Mouse (Mus musculus): ENCODE measurements around the gene Lrrc56. TPM values are rescaled to one million over a fixed set of nuclear protein-coding genes. Genes with fewer than 3 reads are reported as not detected.

The Lrrc56 gene
- polyA plus RNA-seq, 1 experiment = 22.6 TPM

DNA sequence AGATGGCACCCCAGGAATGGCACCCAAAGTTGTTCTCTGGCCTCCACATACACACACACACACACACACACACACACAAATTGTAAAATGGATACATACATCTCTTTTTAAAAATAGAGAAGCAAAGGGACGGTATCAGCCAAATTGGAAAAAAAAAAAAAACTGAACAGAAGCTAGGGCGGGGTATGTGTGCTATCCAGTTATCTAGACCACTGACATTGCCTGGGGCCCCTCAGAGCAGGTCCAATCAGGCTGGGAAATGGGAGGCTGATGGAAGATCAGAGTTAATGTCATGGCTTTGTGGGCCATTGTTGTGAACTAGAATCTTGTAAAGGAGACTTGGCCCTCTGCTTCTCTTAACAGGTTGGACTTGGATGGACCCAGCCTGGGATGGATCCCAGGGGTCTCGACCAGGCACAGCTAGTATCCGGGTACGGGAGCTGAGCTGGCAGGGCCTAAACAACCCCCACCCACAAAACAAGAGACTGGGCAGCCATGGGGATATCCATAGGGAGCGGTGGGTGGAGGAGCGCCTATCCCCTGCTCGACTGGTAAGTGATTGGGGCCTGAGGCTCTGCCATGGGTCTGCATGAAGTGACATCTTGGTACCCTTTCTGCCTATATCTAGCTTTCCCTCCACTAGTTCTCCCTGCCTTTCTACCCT, 2.8 kb downstream of the Lrrc56 start:
- Histone ChIP-seq H3K4me3 (replicated peaks) (peak overlapping the region; percentile 53), H3K27me3 (ENCODE audit: control insufficient read depth) (no peaks in the 10 kb centered on the region), H3K36me3 (ENCODE audit: control insufficient read depth) (peaks cover 57% of the 10 kb centered on the region), H3K9me3 (ENCODE audit: control insufficient read depth, low read length) (no peaks in the 10 kb centered on the region), H3K4me1 (ENCODE audit: control insufficient read depth) (peaks cover 91% of the 10 kb centered on the region)
- TF ChIP-seq TAL1 (IDR thresholded peaks at IDR 0.05; ENCODE audit: low read length) (no peak), GATA1 (IDR thresholded peaks at IDR 0.05; ENCODE audit: low read length) (peak; percentile 26; the same call in 1 of the 2 replicates)

DNA sequence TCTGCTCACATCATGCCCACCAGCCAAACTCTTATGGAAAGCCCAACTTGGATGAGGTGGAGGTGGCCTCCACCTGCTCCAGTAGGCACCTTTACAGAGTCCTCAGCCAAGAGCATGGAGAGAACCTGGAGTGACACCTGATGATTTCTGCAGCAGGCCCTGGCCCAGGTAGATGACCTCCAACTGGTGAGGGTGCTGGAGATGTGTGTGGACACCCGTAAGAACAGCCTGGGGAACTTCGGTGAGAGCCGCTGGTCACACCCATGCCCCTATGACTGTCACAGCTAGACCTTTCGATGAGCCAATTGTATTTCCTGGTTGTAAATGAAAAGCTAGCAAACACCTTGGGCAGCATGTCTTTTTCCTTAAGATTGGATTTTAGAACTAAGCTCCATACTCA, 4.2 kb downstream of the Lrrc56 start:
- peaks cover 55% of the 10 kb centered on the region for H3K36me3 ChIP-seq (ENCODE audit: control insufficient read depth)
- TF ChIP-seq TAL1 (IDR thresholded peaks at IDR 0.05; ENCODE audit: low read length) = no peak
- TF ChIP-seq GATA1 (IDR thresholded peaks at IDR 0.05; ENCODE audit: low read length) = no peak
- peak overlapping the region; percentile 53 for H3K4me3 ChIP-seq (replicated peaks)
- no peaks in the 10 kb centered on the region for H3K27me3 ChIP-seq (ENCODE audit: control insufficient read depth)
- no peaks in the 10 kb centered on the region for H3K9me3 ChIP-seq (ENCODE audit: control insufficient read depth, low read length)
- peaks cover 86% of the 10 kb centered on the region for H3K4me1 ChIP-seq (ENCODE audit: control insufficient read depth)

DNA sequence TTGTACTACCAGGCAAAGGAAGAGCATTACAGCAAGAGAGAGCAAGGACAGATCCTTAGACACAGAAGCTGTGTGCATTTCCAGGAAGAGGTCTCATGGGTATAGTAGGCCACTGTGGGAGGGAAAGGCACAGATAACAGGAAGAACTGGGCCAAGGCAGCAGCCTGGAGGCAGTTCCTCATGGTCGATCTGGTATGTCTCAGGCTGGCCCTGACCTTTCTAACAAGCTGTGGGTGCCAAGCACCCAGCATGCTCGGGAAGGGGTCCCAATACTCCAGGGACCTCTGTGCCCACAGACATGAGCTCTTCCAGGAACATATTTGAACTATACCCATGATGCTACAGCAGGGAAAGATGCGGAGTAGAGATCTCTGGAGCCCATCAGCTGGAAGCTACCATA, 10.6 kb downstream of the Lrrc56 start:
- TF ChIP-seq TAL1 (IDR thresholded peaks at IDR 0.05; ENCODE audit: low read length) (no peak), GATA1 (IDR thresholded peaks at IDR 0.05; ENCODE audit: low read length) (no peak)
- H3K36me3 ChIP-seq (ENCODE audit: control insufficient read depth) = peaks cover 93% of the 10 kb centered on the region
- peaks cover 90% of the 10 kb centered on the region for H3K4me1 ChIP-seq (ENCODE audit: control insufficient read depth)
- H3K27me3 ChIP-seq (ENCODE audit: control insufficient read depth) = no peaks in the 10 kb centered on the region
- no peaks in the 10 kb centered on the region for H3K9me3 ChIP-seq (ENCODE audit: control insufficient read depth, low read length)
- H3K4me3 ChIP-seq (replicated peaks) = no peak overlapping the region

DNA sequence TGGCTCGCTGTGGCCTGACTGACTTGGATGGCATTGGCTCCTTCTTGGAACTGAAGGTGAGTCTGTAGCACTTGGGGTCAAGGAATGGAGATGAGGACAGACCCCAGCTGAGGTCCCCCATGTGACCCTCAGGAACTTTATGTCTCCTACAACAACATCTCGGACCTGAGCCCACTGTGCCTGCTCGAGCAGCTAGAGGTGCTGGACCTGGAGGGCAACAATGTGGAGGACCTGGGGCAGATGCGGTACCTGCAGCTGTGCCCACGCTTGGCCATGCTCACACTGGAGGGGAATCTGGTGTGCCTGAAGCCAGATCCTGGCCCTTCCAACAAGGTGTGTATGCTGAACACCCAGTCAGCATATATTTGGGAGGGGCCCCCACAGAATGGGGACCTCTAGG, 11.5 kb downstream of the Lrrc56 start:
- H3K4me1 ChIP-seq (ENCODE audit: control insufficient read depth) = peaks cover 90% of the 10 kb centered on the region

DNA sequence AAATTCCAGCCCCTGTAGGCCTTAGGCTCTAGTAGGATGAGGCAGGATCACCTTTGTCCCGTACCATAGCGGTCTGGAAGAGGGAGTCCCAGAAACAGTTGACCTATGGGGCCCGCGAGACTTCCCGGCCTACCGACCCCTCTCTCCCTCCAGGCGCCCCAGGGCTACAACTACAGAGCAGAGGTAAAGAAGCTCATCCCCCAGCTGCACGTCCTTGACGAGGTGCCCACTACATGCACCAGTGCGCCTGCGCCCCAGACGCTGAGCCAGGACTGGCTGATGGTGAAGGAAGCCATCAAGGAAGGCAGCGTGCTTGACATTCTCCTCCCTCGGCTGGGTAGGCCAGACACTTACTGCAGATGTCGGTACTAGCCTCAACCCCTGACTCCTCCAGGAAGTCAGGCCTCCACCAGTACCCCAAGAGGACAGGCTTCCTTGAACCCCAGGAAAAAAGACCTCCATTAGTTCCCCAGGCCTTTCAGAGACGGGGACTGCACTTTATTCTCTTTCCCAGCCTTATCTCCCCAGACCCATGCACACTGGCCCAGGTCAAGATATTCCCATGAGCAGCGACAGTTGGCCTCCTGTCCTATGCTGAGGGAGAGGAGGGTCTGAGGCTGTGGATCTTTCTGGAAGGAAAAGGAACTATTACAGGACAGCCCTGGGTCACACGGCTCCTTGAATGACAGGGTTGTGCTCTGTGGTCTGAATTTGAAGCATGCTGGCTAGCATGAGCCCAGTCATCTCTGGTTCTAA, 12.4 kb downstream of the Lrrc56 start:
- TF ChIP-seq GATA1 (IDR thresholded peaks at IDR 0.05; ENCODE audit: low read length) (no peak), TAL1 (IDR thresholded peaks at IDR 0.05; ENCODE audit: low read length) (no peak)
- Histone ChIP-seq H3K27me3 (ENCODE audit: control insufficient read depth) (no peaks in the 10 kb centered on the region), H3K9me3 (ENCODE audit: control insufficient read depth, low read length) (no peaks in the 10 kb centered on the region), H3K4me3 (replicated peaks) (no peak overlapping the region), H3K36me3 (ENCODE audit: control insufficient read depth) (peaks cover 91% of the 10 kb centered on the region), H3K4me1 (ENCODE audit: control insufficient read depth) (peaks cover 91% of the 10 kb centered on the region)

More for the DNA sequence above, 11.5 kb downstream of the Lrrc56 start:
- no peaks in the 10 kb centered on the region for H3K9me3 ChIP-seq (ENCODE audit: control insufficient read depth, low read length)
- H3K27me3 ChIP-seq (ENCODE audit: control insufficient read depth) = no peaks in the 10 kb centered on the region
- H3K4me3 ChIP-seq (replicated peaks) = no peak overlapping the region
- H3K36me3 ChIP-seq (ENCODE audit: control insufficient read depth) = peaks cover 91% of the 10 kb centered on the region
- TF ChIP-seq TAL1 (IDR thresholded peaks at IDR 0.05; ENCODE audit: low read length) (no peak), GATA1 (IDR thresholded peaks at IDR 0.05; ENCODE audit: low read length) (no peak)

DNA sequence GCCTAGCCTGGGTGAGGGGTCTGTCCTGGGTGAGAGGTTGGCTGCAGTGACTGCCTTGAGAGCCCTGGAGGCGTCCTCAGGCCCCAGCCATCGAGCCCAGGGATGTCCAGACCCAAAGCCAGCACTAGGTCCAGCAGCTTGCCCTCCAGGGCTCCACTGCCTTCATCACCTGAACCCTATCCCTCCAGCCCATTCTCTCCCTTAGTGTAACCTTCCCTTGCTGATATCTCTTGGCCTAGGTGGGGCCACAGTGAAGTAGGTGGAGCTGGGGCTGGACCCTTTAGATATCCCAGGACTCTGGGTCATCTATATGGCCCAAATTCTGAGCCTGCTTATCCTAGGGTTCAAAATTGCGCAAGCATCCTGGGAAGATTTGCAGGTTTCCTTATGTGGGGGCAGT, 15.6 kb downstream of the Lrrc56 start:
- Histone ChIP-seq H3K9me3 (ENCODE audit: control insufficient read depth, low read length) (no peaks in the 10 kb centered on the region), H3K27me3 (ENCODE audit: control insufficient read depth) (no peaks in the 10 kb centered on the region), H3K36me3 (ENCODE audit: control insufficient read depth) (peaks cover 86% of the 10 kb centered on the region), H3K4me3 (replicated peaks) (peak overlapping the region; percentile 50), H3K4me1 (ENCODE audit: control insufficient read depth) (peaks cover 100% of the 10 kb centered on the region)
- peak; percentile 52; the same call in 2 of the 3 replicates for TF ChIP-seq TAL1 (IDR thresholded peaks at IDR 0.05; ENCODE audit: low read length)
- TF ChIP-seq GATA1 (IDR thresholded peaks at IDR 0.05; ENCODE audit: low read length) = peak; percentile 57

DNA sequence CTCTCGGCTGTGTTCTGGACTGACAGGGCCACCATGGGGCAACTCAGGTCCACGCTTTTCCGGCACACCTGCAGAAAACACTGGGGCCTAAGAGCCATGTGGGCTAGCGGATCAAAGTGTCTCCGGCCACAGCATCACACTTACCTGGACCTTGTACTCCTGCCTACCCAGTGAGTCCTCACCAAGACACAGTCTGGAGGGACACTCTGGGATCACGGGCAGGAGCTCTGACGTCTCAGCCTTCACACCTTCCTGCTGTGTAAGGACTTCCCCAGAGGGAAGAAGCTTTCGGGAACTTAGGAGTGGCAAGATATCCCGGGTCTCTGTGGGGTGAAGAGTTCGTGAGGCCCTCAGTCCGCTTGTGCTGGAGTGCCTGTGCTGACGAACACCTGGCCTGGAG, 16.2 kb downstream of the Lrrc56 start:
- no peaks in the 10 kb centered on the region for H3K27me3 ChIP-seq (ENCODE audit: control insufficient read depth)
- TF ChIP-seq GATA1 (IDR thresholded peaks at IDR 0.05; ENCODE audit: low read length) (no peak), TAL1 (IDR thresholded peaks at IDR 0.05; ENCODE audit: low read length) (no peak)
- H3K4me3 ChIP-seq (replicated peaks) = peak overlapping the region; percentile 50
- peaks cover 80% of the 10 kb centered on the region for H3K36me3 ChIP-seq (ENCODE audit: control insufficient read depth)
- H3K4me1 ChIP-seq (ENCODE audit: control insufficient read depth) = peaks cover 100% of the 10 kb centered on the region
- no peaks in the 10 kb centered on the region for H3K9me3 ChIP-seq (ENCODE audit: control insufficient read depth, low read length)

DNA sequence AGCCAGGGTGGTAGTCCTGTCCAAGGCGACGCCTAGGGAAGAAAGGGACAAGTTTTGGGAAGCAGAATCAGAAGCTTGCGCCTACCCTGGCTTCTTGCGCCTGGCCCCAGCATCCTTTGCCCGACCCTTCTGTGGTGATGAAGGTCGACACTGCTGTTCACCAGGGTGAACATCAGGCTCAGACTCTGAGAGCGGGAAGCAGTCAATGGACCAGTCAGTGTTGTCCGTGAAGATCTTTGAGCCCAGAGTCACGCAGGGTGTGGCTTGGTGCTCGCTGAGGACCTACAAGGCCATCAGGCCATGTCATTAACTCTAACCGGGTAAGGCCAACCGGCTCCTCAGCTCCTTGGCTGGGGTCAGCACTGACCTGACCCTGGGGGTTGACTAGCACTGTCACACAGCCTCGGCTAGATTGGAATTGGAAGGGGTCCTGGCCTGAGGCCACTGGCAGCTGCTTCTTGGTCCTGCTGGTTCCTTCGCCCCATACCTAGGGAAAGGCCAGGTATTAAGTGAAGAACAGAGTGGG, 16.7 kb downstream of the Lrrc56 start:
- Histone ChIP-seq H3K4me3 (replicated peaks) (no peak overlapping the region), H3K27me3 (ENCODE audit: control insufficient read depth) (no peaks in the 10 kb centered on the region), H3K9me3 (ENCODE audit: control insufficient read depth, low read length) (no peaks in the 10 kb centered on the region), H3K36me3 (ENCODE audit: control insufficient read depth) (peaks cover 75% of the 10 kb centered on the region), H3K4me1 (ENCODE audit: control insufficient read depth) (peaks cover 100% of the 10 kb centered on the region)
- TF ChIP-seq TAL1 (IDR thresholded peaks at IDR 0.05; ENCODE audit: low read length) = no peak
- TF ChIP-seq GATA1 (IDR thresholded peaks at IDR 0.05; ENCODE audit: low read length) = no peak

DNA sequence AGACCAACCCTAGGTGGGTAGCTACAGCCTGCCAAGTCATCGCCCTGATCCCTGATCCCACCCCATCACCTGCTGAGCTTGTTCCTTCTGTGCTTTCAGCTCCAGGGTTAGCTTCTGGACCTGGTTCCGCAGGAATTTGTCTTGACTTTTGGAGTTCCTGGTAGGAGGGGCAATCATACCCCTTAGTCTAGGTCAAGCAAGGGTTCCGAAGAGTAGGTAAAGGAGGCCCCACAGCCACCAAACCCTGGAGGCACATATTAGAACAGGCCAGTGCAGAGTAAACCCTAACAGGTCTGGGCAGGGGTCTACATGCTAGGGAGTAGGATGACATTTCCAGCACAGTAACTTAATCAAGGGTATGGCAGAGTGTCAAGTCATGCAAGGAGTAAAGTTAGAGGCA, 19.2 kb downstream of the Lrrc56 start:
- Histone ChIP-seq H3K36me3 (ENCODE audit: control insufficient read depth) (peaks cover 68% of the 10 kb centered on the region), H3K4me3 (replicated peaks) (no peak overlapping the region), H3K9me3 (ENCODE audit: control insufficient read depth, low read length) (no peaks in the 10 kb centered on the region), H3K4me1 (ENCODE audit: control insufficient read depth) (peaks cover 99% of the 10 kb centered on the region), H3K27me3 (ENCODE audit: control insufficient read depth) (no peaks in the 10 kb centered on the region)
- TF ChIP-seq GATA1 (IDR thresholded peaks at IDR 0.05; ENCODE audit: low read length) (no peak), TAL1 (IDR thresholded peaks at IDR 0.05; ENCODE audit: low read length) (no peak)
